Mouse (Mus musculus): Measurements from ENCODE around the gene Furin.
A peak's percentile ranks its signal among the peaks of the same experiment; 100 is the strongest.
"Not testable (repeated sequence)": the region's sequence is repeated elsewhere in the genome, so short reads cannot be mapped to it uniquely, and the experiment has no call there.

Gene Furin

DNA sequence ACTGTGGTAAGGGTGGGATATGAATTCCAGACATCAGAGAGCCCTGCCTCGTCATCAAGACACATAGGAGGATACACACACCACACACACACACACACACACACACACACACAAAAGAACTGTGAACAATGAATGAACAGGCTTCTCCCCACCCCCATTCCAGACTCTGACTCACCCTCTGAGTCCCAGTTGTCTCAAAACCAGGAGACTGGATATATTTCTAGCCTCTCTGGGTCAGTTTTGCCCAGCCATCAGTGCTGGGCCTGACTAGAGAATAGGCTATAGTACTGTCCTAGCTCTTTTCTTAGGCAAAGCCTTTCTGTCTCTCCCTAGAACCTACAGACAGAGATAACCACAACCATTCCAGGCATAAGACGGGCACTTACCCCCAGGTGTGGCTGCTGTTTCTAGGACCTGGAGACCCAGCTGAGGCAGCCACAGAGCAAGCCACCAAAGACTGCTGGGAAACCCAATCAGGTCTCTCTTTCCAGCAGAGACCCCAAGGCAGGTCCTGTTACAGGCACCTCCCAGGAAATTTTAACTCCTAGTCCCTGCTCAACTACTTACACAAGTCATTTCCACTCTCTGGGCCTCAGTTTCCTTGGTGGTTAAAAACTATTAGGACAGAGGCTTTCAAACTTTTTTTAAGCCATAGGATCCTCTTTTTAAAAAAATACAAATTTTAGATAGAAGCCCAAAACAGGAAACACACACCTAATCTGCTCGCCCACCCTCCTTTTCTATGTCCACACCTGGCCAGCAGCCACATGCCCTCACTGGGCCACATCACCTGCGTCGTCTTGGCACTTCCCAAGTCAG lies 4.0 kb downstream of the Furin start:
- DNase-seq (ENCODE audit: low spot score in 2 of 2): peak; percentile 58 to 69

DNA sequence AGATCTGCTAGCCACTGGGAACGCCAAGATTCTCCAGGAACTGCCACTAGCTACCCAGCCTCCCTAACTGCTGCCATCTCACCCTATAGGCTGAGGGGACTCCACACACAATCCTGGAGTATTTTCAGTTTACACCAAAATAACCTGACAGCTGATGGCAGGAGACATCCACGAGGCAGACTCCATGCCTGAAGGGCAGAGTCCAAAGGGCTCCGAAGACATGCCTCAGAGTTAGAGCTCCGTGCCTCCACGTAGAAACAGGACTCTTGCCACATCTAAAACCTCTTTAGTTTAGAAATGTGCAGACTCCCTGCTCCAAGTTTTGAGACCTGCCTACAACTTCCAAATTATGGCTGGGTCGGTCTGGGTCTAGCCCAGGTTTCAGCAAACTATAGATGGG lies 4.7 kb downstream of the Furin start:
- DNase-seq (ENCODE audit: low spot score in 2 of 2): peak in 1 of 2 experiments; percentile 26

DNA sequence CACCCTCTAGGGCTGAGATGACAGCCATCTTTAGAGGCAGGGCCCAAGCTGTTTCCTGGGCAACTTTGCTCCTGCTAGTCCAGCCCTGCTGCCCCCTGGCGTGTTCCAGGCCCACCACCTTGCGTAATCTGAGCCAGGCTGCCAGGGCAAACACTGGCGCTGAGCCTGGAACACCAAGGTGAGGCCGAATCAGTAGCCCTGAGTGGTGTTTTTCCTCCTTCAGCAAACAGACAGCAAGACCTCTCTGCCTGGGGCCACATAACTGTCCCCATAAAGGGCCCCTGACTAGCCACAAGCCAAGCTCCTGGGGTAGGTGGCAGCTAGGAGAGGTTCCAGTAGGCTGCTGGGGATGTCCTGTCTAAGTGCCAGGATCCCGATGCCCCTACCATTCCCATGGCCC lies 5.1 kb downstream of the Furin start:
- peak in 1 of 2 experiments; percentile 15 for DNase-seq (ENCODE audit: low spot score in 2 of 2)

- DNase-seq (ENCODE audit: low spot score in 2 of 2): no peak
Measured at GRCm38 (mm10) chr7:80398654-80399444, 6.4 kb downstream of the Furin start.

DNA sequence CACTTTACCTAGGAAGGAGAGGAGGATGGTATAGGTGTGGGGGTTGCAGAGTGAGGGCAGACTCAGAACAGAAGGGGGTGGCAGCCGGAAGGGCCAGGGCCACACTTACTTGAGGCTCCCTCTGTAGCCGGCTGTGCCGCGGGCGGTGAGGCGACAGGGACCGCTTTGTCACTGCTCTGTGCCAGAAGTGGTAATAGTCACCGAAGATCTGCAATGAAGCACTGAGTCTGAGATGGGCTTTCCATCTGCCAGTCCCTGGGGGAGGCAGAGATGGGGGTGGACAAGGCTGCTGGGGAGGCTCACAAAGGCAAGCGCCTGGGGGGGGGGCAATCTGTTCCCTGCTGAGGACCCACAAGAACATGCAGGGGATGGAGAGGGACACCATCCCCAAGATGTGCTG lies 7.2 kb downstream of the Furin start:
- DNase-seq (ENCODE audit: low spot score in 2 of 2): peak; percentile 64 to 67

GRCm38 (mm10) chr7:80396427-80396826 lies 8.8 kb downstream of the Furin start:
- DNase-seq (ENCODE audit: low spot score in 2 of 2): not testable (repeated sequence)

- no peak for DNase-seq (ENCODE audit: low spot score in 2 of 2)
Measured at GRCm38 (mm10) chr7:80394600-80394999, 10.6 kb downstream of the Furin start.

- no peak for DNase-seq (ENCODE audit: low spot score in 2 of 2)
Measured at GRCm38 (mm10) chr7:80392119-80392518, 13.1 kb downstream of the Furin start.

DNA sequence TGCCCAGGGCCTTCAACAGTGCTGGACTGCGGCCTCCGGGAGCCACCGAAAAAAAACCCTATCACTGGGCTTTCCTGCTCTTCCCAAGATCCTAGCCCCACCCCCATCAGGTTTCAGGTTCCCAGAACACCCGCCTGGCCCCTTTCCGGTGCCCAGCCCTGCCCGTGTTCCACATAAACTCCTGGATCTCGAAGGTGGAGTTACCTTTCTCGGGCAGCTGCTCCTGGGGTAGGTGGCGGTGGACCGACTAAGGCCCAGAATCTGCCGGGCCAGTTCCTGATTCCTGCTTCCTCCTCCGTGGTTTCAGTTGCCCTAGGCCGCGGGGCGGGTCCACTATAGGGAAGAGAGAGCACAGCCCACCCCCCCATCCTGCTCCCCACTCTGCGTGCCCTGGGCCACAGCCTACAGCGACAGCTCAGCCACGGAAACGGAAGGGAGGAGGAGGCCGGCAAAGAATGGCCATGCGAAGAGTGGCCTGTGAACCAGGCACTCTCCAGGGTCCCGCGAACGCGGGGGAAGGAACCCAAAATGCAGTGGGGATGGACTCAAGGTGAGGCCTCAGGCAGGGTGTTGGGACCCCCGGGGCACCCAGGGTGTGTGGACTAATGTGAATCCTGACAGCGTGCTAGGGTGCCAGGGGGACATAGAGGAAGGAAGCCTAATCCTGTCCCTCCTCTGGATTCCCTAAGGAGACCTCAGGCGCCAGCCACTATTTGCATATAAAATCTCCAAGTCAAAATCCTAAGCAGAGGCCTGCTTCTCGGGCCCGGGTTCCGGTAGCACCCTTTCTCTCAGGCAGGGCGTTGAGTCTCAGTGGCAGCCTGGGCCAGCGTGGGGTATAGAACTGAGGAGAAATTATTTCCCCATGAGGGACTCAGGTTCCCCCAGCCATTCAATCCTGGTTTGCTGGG lies 17.3 kb downstream of the Furin start, which contains the start of gene Fes:
Gene Fes, minus strand, starts transcription at position 314 of the 911 bp plus-strand sequence.
- DNase-seq (ENCODE audit: low spot score in 2 of 2): no peak

- no peak for DNase-seq (ENCODE audit: low spot score in 2 of 2)
Measured at GRCm38 (mm10) chr7:80387033-80387632, 18.1 kb downstream of the Furin start.

DNA sequence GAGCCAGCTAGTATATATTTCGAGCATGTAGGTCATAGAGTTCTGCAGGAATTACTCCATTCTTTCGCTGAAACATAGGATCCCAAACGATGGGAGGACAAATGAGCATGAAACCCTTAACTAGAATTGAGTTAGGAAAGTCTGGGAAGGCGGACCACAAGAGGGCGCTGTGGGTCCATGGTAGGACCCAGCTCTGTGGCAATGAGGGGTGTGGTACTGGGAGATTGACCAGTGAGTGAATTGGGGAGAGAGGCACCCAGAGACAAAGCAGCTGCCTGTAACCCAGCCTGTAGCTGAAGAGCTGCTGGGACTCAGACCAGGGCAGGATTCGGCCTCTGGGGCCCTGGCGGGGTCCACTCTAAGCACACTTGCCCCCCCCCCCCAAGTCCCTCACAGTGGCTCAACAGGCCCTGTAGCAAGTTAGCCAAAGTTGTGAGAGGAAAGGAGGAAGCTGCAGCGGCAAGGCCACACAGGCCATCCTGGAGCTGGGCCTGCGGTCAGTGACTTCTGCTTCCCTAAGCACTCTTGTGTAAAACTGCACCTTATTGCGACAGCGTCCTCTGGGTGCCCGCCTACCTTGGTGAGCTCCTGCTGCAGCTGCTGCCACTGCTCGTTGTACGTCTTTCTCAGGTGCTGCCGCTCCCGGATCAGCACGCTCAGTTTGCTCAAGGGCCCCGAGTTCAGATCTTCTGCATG lies 18.9 kb downstream of the Furin start:
- DNase-seq (ENCODE audit: low spot score in 2 of 2): peak; percentile 93

- no peak for DNase-seq (ENCODE audit: low spot score in 2 of 2)
Measured at GRCm38 (mm10) chr7:80382919-80383318, 22.3 kb downstream of the Furin start.

DNA sequence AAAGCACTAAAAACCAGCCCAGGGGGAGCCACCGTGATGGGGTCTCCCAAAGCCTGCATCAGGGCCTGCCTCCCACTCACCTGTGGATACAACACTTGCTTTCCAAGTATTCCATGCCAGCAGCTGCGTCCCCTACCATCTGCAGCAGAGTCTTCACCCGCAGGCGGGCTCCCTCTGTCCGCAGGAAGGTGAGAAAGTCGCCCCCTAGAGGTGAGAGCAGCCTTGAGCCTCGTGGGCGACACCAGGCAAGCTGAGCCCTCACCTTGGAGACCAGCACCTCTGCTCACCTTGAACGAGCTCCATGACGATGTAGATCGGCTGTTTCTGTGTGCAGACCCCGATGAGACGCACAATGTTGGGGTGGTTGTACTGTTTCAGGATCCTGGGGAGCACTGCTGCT lies 25.7 kb downstream of the Furin start:
- DNase-seq (ENCODE audit: low spot score in 2 of 2): no peak

GRCm38 (mm10) chr7:80377471-80377870 lies 27.8 kb downstream of the Furin start:
- peak; percentile 67 to 79 for DNase-seq (ENCODE audit: low spot score in 2 of 2)

DNA sequence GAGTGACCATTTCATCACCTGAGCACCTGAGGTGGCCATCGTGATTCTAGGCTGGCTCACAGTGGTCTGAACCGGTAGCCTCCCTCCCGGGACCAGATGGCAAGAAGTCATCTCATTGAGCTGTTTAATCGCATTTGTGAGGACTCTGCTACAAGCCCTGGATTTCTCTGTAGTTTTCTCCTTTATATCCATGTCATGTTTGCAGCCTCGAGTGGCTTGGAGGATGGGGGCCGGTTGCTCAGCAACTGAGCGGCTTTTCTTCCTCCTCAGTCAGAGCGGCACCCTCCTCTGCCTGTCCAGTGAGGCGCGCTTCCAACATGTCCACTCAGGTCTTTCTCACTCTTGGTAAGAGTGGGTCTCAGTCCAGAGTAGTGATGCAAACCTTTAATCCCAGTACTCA lies 29.0 kb downstream of the Furin start:
- no peak for DNase-seq (ENCODE audit: low spot score in 2 of 2)

DNA sequence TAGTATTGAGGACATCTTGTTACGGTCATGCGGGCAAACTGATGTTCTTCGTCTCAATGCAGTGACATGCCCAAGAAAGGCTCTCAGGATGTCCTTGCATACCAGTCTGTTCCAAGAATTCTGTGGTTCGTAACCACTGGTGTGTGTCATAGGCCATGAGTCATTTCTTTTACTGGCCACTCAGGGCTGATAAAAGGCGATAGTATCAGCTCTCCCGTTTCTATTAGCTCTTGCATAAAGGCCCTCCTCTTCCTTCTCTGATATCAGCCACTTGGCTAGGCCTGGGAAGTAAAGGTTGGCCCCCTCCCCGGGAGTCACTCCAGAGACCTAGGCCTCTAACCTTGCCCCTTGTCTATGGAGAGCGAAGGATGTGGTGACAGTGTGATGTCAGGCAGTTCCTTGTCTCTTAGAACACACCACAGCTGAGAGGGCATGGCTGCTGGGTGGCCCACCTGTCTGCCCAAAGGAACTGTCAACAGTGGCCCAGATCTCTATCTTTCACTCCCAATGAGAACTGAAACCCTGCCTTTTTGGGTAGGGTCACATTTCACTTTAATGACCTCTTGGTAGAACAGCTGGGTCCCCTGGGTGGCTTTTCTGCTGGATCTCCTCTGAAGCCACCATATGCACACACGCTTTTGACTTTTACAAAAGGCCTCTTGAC lies 29.7 kb downstream of the Furin start:
- no peak for DNase-seq (ENCODE audit: low spot score in 2 of 2)

GRCm38 (mm10) chr7:80374733-80375132 lies 30.5 kb downstream of the Furin start:
- DNase-seq (ENCODE audit: low spot score in 2 of 2): no peak

DNA sequence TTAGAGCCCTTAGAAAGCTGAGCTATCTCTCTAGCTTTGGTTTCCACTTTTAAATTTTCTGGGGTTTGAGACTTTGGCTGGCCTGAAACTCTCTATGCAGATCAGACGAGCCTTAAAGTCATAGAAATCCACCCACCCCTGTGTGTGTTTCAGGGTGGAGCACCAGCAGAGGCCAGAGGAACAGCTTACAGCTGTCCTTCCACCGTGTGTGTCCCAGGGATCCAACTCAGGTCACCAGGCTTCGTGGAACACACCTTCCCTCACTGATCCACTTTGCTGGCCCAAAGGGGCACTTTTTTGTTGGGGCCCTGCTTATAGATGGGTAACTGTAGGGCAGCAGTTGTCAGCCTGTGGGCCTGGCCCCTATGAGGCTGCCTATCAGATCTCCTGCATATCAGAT lies 31.0 kb downstream of the Furin start:
- no peak for DNase-seq (ENCODE audit: low spot score in 2 of 2)

DNA sequence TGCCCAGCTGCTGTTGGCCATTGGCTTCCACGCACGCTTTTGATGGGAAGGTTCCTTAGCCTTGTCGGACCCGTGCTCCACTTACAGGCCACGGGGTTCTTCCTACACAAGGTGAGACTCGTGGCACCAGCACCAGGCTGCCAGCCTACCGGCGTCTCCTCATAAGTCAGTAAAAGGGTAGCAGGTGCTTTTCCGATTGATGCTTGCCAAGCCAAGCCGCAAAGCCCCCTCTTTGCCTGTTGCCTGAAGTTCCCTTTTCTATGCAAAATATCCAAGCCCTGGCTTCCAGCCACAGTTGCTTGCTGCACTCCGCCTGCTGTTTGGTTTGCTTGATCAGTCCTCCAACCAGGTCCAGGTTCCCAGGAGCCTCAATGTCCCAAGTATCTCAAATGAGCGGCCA lies 31.4 kb downstream of the Furin start:
- DNase-seq (ENCODE audit: low spot score in 2 of 2): no peak

- no peak for DNase-seq (ENCODE audit: low spot score in 2 of 2)
Measured at GRCm38 (mm10) chr7:80373352-80373751, 31.9 kb downstream of the Furin start.

Measured in right cerebral cortex, adult 2 months (tissue).